Mouse (Mus musculus): ENCODE data around the gene Nccrp1.
"Not testable (repeated sequence)": the region's sequence is repeated elsewhere in the genome, so short reads cannot be mapped to it uniquely, and the experiment has no call there.

Gene Nccrp1

GRCm38 (mm10) chr7:28527922-28528719 is 18.9 kb downstream of the Nccrp1 start:
- no peak for TF ChIP-seq POU5F1 (IDR thresholded peaks at IDR 0.05; ENCODE audit: borderline replicate concordance, low read length)
- TF ChIP-seq CTCF (conservative IDR thresholded peaks at IDR 0.05; ENCODE audit: low read length): peak; percentile 68
- Histone ChIP-seq H3K4me1 (replicated peaks; ENCODE audit: low read depth, low read length) (peaks cover 21% of the 10 kb centered on the region), H3K4me3 (replicated peaks; ENCODE audit: low read length) (0 out of 2 replicates have a peak overlapping the region, but pooled peaks have one; percentile 8), H3K36me3 (ENCODE audit: insufficient read depth, low read length) (no peaks in the 10 kb centered on the region), H3K27me3 (ENCODE audit: insufficient read depth, low read length) (no peaks in the 10 kb centered on the region), H3K9me3 (ENCODE audit: low read length) (no peaks in the 10 kb centered on the region)

GRCm38 (mm10) chr7:28522536-28522935 is 24.5 kb downstream of the Nccrp1 start, which contains the start of gene Ifnl3:
TSS of gene Ifnl3 (plus strand) at chr7:28522836.
- not testable (repeated sequence) for H3K4me3 ChIP-seq (replicated peaks; ENCODE audit: low read length); H3K27me3 ChIP-seq (ENCODE audit: insufficient read depth, low read length); H3K36me3 ChIP-seq (ENCODE audit: insufficient read depth, low read length); H3K9me3 ChIP-seq (ENCODE audit: low read length)
- peaks cover 15% of the 10 kb centered on the region for H3K4me1 ChIP-seq (replicated peaks; ENCODE audit: low read depth, low read length)

GRCm38 (mm10) chr7:28511441-28511840 is 35.6 kb downstream of the Nccrp1 start:
- TF ChIP-seq NANOG (IDR thresholded peaks at IDR 0.05; ENCODE audit: borderline replicate concordance, low read length) (no peak), POU5F1 (IDR thresholded peaks at IDR 0.05; ENCODE audit: borderline replicate concordance, low read length) (no peak), CTCF (conservative IDR thresholded peaks at IDR 0.05; ENCODE audit: low read length) (no peak)
- Histone ChIP-seq H3K4me1 (replicated peaks; ENCODE audit: low read depth, low read length) (peaks cover 7% of the 10 kb centered on the region; the same call in 1 of the 2 replicates), H3K27me3 (ENCODE audit: insufficient read depth, low read length) (0 out of 2 replicates have a peak, but pooled peaks cover 1% of the 10 kb centered on the region), H3K36me3 (ENCODE audit: insufficient read depth, low read length) (no peaks in the 10 kb centered on the region), H3K4me3 (replicated peaks; ENCODE audit: low read length) (no peak overlapping the region), H3K9me3 (ENCODE audit: low read length) (peaks cover 7% of the 10 kb centered on the region; the same call in 1 of the 2 replicates)

- not testable (repeated sequence) for H3K4me3 ChIP-seq (replicated peaks; ENCODE audit: low read length); H3K27me3 ChIP-seq (ENCODE audit: insufficient read depth, low read length); H3K9me3 ChIP-seq (ENCODE audit: low read length); H3K4me1 ChIP-seq (replicated peaks; ENCODE audit: low read depth, low read length); H3K36me3 ChIP-seq (ENCODE audit: insufficient read depth, low read length)
These were observed 36.6 kb downstream of the Nccrp1 start, which contains the start of gene Ifnl2 for GRCm38 (mm10) chr7:28510405-28510974. TSS of gene Ifnl2 (minus strand) at chr7:28510455.

GRCm38 (mm10) chr7:28509121-28509520 is 37.9 kb downstream of the Nccrp1 start:
- not testable (repeated sequence) for H3K4me1 ChIP-seq (replicated peaks; ENCODE audit: low read depth, low read length); H3K36me3 ChIP-seq (ENCODE audit: insufficient read depth, low read length); H3K4me3 ChIP-seq (replicated peaks; ENCODE audit: low read length); H3K9me3 ChIP-seq (ENCODE audit: low read length); H3K27me3 ChIP-seq (ENCODE audit: insufficient read depth, low read length)

- Histone ChIP-seq H3K27me3 (ENCODE audit: insufficient read depth, low read length) (0 out of 2 replicates have a peak, but pooled peaks cover 6% of the 10 kb centered on the region), H3K36me3 (ENCODE audit: insufficient read depth, low read length) (no peaks in the 10 kb centered on the region), H3K4me1 (replicated peaks; ENCODE audit: low read depth, low read length) (no peaks in the 10 kb centered on the region), H3K9me3 (ENCODE audit: low read length) (peaks cover 7% of the 10 kb centered on the region), H3K4me3 (replicated peaks; ENCODE audit: low read length) (no peak overlapping the region)
- TF ChIP-seq NANOG (IDR thresholded peaks at IDR 0.05; ENCODE audit: borderline replicate concordance, low read length) (no peak), POU5F1 (IDR thresholded peaks at IDR 0.05; ENCODE audit: borderline replicate concordance, low read length) (no peak), CTCF (conservative IDR thresholded peaks at IDR 0.05; ENCODE audit: low read length) (no peak)
These were observed 41.5 kb downstream of the Nccrp1 start for GRCm38 (mm10) chr7:28505585-28505984.

- TF ChIP-seq NANOG (IDR thresholded peaks at IDR 0.05; ENCODE audit: borderline replicate concordance, low read length) (no peak), POU5F1 (IDR thresholded peaks at IDR 0.05; ENCODE audit: borderline replicate concordance, low read length) (no peak), CTCF (conservative IDR thresholded peaks at IDR 0.05; ENCODE audit: low read length) (no peak)
- Histone ChIP-seq H3K27me3 (ENCODE audit: insufficient read depth, low read length) (no peaks in the 10 kb centered on the region), H3K9me3 (ENCODE audit: low read length) (no peaks in the 10 kb centered on the region), H3K4me3 (replicated peaks; ENCODE audit: low read length) (no peak overlapping the region), H3K4me1 (replicated peaks; ENCODE audit: low read depth, low read length) (peaks cover 43% of the 10 kb centered on the region), H3K36me3 (ENCODE audit: insufficient read depth, low read length) (no peaks in the 10 kb centered on the region)
These were observed 51.6 kb downstream of the Nccrp1 start for GRCm38 (mm10) chr7:28495426-28495825.

Measured in E14TG2a.4 (cell line).